ENCODE assay signal across 16 mouse cellular contexts in genomic region chr5:25368420-25368819, GRCm38 (mm10).
"Had no signal": no experiment of that assay in that cellular context is flagged by ENCODE, and none has a peak within 500 bp of the region (broad histone marks: within the 10 kb centered on the region; RNA-seq: fewer than 3 reads in every experiment).

No protein-coding gene starts in this region.

- DNase-seq: retina, postnatal 1 day; right cerebral cortex, adult 18-20 months; right cerebral cortex, postnatal 14 days; right cerebral cortex, postnatal 25 days; right cerebral cortex, postnatal 4 days; spleen, adult 18-20 months; thymus, adult 18-20 months; thymus, adult 2 months; thymus, postnatal 14 days; thymus, postnatal 25 days; thymus, postnatal 36 days; thymus, postnatal 4 days had no signal

- H3K9me3 ChIP-seq: neural tube, embryonic 13.5 days; neural tube, embryonic 15.5 days; stomach, embryonic 15.5 days had no signal

- H3K4me3 ChIP-seq: neural tube, embryonic 13.5 days; neural tube, embryonic 15.5 days; stomach, embryonic 15.5 days had no signal

- H3K9ac ChIP-seq: neural tube, embryonic 13.5 days; neural tube, embryonic 15.5 days; stomach, embryonic 15.5 days had no signal

- H3K27me3 ChIP-seq: neural tube, embryonic 13.5 days; neural tube, embryonic 15.5 days; stomach, embryonic 15.5 days had no signal

- H3K27ac ChIP-seq: neural tube, embryonic 13.5 days; neural tube, embryonic 15.5 days; stomach, embryonic 15.5 days; stomach, postnatal 0 days had no signal

- H3K4me1 ChIP-seq: neural tube, embryonic 13.5 days; neural tube, embryonic 15.5 days; stomach, embryonic 15.5 days had no signal
